Mouse (Mus musculus): ENCODE data around the gene Grm5.

The Grm5 gene

DNA sequence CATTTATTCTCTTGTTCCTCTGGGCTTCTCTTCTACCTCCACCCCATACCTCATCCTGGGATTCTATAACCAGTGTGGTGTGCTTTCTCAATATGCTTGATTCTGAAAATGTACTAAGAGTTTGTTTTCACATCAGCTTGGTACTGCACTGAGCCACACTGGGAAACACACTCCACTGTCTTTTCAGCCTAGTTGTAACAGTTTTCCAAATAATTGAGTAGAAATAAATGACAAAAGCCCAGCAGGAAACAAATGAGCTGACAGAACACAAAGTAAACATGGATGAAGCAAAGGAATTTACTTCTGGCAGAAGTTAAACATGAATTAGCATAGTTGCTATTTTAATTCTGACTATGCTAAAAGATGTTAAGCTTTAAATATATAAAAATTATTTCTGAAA, 262.1 kb downstream of the Grm5 start:
- DNase-seq (ENCODE audit: low spot score in 2 of 2) = no peak

DNA sequence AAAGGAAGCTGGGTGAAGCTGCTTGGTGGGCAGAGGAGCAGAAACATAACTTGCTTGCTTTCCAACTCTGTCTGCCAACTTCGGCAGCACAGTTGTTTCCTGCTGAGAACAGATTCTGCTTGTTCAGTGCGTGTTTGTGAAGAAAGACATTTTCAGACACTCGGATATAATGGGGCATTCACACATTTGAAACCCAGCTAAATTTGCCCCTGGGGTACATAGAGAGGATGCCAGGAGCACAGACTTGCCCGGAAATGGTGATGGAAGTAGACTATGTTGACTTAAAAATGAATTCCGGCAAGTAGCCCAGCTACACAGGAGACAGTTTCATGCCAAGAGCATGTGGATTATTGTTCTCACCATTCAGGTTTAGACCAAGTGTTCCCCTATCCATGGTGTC, 342.0 kb downstream of the Grm5 start:
- no peak for DNase-seq (ENCODE audit: low spot score in 2 of 2)

DNA sequence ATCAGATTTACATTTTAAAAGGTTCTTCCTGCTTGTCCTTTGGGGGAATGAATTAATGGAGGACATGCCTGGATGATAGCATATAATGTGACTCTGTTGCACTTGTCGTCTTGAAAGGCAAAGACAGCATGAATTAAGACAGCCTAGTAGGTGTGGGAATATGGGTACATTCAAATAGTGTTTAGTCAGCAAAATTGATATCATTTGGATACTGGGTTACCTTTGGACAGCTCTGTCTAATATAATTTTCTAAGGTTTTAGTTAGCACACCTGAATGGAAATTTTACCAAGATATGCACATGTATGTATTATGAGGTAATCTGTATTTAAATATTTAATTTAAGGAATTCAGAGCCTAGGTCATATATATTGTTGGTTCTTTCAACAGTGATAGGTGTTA, 353.4 kb downstream of the Grm5 start:
- no peak for DNase-seq (ENCODE audit: low spot score in 2 of 2)

DNA sequence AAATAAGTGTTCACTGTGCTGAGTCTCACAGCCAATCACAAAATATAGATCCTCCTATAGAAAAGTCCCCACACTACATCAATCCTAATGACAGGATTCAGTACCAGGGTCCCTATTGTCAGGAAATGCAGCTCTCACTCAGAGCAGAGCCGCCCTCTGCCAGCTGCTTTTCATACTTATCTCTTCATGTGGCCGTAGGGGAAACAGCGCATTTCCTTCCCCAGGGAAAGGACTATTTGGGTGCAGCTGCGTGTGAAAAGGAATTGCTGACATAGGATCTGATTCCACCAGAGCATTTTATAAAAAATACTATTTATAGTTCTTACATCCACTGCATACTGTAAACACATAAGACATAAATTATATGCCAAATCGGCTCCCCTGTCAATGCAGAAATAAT, 354.3 kb downstream of the Grm5 start:
- no peak for DNase-seq (ENCODE audit: low spot score in 2 of 2)

DNA sequence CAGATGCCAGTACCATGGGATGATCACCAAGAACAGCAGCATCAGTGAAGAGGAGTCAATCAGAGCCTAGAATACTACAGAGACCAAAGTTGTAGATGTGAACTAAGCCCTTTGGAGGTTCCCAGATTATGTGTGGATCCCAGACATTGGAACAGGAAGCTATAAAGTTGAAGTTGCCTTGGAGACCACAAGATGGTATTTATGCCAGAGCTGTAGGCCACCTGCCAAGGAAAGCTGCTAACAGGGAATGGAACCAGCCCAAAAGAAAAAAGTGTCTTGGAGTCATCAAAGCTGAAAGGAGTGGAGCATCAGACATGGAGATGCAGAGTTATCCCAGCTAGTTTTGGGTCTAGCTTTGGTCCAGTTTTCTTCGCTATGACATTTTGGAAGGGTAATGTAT, 366.2 kb downstream of the Grm5 start:
- no peak for DNase-seq (ENCODE audit: low spot score in 2 of 2)

DNA sequence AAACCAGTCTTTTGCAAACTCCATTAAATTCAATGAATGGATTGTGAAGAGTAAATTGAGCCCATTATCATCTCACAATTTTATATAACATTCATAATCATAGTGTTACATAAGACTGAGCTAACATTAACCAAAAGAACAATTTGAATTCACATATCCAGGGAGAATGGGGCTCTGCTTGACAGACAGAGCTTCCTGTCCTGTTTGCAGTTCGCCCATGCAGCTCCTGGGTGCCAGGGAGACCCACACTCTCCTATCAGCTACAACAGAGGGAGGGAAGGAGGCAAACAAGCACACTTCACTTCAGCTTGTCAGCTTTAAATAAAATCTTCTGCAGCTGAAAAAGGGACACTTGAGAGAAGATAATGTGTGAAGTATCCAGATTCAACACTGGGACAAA, 389.2 kb downstream of the Grm5 start:
- no peak for DNase-seq (ENCODE audit: low spot score in 2 of 2)

DNA sequence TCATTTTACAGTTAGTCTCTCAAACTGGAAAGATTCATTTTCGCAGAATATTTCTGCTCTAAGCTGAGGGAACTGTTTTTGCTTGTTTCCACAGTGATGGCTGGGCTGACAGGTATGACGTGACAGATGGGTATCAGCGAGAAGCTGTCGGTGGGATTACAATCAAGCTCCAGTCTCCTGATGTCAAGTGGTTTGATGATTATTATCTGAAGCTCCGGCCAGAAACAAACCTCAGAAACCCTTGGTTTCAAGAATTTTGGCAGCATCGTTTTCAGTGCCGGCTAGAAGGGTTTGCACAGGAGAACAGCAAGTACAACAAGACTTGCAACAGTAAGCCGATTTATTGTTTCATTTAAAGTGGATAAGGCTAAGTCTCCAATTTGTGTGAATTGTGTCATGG, 391.1 kb downstream of the Grm5 start:
- DNase-seq (ENCODE audit: low spot score in 2 of 2) = no peak

DNA sequence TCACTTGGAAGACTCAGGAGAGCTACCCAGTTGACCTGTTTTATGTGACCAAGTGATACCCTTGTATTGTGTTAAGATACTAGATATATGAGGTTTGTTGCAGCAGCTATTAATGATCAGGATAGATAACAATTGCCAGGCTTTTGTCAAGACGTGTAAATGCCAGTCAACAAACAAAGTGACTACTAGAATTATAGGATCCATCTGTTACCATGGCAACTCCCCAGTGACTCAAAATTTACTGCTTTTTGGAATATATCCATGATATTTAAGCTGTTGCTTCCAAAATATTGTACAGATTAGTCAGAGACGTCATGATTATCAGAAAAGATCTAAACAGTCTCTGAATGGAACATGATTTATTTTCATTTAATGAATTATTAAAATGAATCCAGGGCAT, 399.5 kb downstream of the Grm5 start:
- no peak for DNase-seq (ENCODE audit: low spot score in 2 of 2)

DNA sequence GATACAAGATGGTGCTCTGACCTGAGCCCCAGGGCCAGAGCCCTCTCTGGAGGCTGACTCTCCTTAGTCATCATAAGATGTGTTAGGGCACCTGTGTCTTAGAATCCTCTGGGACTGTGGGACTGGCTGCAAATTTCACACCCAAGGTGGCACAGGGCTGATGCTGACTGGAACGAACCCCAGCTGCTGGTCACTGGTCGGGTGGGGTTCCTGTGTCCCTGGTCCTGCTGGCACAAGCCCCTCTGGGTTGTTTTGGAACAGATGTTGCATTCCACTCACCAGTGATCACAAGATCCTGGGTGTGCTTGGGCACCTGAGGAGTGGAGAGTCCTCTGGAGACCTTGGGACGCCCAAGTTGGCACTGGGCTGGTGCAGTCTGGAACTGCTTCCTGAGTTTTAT, 430.5 kb downstream of the Grm5 start:
- no peak for DNase-seq (ENCODE audit: low spot score in 2 of 2)

DNA sequence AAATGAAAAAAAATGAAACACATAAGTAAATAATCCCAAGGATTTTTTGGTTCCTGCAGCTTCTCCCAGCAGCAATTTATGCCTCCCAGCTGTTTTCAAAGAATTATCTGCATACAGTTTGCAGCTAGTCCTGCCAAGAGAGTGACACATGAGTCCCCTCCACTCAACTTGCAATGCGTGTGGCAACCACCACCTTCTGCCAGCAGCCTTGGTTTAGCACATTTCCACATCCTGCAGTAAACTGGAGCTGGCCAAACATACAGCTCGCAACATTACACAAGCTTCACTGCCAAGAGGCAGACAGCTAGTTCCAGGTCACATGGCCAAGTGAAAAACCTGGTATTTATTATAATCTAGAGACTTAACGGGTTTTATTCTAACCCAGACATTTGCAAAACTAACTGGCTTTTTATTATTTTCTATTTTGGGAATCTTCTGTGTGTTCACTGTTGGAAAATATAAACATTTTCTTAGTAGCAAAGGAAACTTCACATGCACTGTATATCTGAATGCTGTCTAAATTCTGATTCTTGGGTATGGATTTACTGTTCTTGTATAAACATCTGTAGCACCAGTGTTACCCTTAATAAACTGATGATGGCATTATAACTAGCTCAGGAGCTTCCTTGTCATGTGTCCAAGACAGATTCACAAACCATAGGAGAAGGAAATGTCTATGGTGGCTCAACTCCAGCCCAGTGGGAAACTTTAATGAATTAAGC, 443.6 kb downstream of the Grm5 start:
- DNase-seq (ENCODE audit: low spot score in 2 of 2) = peak in 1 of 2 experiments; percentile 44

DNA sequence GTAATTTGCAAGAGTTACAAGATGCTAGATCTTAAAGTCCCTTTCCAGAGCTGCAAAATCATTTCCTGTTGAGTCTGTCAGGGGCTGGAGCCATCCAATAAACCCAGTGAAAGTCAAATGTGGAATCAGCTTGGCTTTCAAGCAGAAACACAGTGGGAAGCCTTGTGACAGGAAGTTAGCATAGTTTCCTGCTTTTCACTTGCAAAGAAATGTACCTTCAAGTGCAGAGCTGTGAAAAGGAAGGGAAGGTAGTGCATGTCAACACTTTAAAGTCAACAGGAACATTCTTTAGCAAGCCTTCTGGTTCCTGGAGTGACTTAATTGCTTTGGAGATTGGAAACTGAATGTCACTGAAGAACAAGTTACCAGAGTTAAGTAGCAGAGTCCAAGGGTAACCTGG, 463.4 kb downstream of the Grm5 start:
- DNase-seq (ENCODE audit: low spot score in 2 of 2) = no peak

DNA sequence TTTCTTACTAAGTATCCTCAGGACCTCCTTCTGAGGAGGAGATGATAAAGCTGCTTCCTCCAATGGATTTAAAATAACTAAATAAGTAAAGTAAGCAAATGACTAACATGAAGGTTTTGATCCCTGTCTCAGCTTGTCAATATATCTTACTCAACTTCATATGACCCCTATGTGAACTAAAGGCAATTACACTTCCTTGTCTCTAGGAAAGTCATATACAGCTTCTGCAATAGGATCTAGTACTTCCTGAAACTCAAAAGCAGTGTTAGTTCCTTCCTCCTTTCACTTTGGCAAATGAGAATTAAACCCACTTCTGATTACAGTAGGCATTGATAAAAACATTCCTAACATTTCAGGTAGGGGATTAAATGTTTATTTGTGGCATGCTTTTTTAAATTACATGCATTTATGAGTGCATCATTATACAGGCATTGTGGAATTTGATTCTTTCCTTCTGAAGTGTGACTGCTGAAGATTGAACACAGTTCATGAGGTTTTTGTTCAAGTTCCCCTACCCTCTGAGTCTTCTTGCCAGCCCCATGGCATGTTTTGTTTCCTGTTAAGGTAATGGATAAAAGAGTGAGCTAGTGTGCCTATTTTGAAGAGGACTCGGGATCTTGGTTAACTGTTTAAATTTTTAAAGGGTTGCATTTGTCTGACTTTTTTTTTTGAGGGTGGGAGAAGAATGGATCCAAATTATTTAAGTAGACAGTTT, 470.4 kb downstream of the Grm5 start:
- no peak for DNase-seq (ENCODE audit: low spot score in 2 of 2)

DNA sequence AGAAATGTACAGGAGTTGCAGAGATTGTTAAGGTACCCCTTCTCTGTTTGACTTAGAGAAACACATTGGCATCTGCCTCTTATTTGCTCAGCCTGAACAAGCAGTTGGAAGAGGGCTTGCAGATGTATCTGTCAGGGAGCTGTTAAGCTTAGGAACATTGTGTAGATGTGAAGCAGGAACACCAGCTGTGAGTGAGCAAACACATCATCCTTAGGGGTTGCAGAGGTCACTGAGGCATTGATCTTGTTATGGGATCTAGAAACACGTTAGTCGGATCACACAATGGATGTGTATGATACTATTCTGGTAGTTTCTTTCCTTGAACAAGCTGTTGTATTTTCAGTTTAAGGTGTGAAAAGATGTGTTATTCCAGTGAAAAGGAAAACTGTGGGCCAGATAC, 472.5 kb downstream of the Grm5 start:
- DNase-seq (ENCODE audit: low spot score in 2 of 2) = no peak

DNA sequence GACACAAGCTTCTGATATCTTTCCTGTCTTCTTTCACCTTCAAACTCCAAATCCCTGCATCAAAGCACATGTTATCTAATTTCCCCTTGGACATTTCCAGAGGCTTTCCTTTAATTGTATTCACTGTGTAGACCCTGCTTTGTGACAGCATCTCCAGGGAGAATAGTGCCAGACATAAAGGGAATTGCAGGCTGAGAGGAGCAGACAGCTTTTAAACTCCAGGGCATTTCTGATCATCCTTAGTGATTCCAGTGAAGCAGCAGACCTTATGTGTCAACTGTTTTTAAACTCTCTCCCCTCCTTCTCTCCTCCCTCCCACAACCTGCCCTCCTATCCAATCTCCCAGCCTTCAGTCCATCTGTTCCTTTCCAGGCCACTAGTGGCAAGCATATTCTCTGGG, 507.1 kb downstream of the Grm5 start:
- DNase-seq (ENCODE audit: low spot score in 2 of 2) = no peak

DNA sequence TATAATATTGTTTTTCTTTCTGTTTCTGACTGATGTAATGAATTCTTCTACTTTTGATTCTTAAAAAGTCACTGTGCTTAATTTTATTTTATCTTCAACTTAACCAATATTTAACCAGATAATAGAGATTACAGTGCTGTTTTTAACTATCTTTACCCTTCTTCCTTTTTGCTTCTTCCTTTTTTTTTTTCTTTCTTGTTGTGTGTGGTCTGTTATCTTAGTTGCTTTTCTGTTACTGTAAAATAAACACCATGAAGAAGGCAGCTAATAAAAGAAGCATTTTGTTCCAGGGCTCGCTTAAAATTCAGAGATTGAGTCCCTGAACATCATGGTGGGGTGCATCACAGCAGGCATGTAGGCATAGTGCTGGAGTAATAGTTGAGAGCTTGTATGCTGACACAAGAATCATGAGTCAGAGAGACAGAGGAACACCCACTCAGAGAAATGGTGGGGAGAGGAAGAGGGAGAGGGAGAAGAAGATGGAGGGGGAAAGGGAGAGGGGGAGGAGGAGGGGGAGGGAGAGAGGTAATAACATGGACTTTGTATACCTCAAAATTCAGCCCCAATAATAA, 512.7 kb downstream of the Grm5 start:
- no peak for DNase-seq (ENCODE audit: low spot score in 2 of 2)

DNA sequence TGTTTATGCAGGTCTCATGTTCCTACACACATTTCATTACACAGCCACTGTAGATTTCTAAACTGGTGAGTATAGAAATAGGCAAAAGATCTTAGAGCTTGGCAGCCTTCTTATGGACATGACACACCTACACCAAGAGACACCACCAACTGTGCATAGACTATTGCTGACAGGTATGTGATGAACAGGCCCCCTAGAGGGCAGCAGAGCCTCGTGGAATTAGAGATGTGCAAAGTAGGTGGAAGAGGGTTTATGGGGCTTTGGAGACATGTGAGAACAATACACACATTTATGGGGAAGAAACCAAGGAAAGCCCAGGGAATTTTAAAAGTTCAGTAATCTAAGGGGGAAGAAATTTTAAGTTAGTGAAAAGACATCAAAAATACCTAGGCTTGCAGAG, 513.7 kb downstream of the Grm5 start:
- DNase-seq (ENCODE audit: low spot score in 2 of 2) = peak; percentile 68 to 70

DNA sequence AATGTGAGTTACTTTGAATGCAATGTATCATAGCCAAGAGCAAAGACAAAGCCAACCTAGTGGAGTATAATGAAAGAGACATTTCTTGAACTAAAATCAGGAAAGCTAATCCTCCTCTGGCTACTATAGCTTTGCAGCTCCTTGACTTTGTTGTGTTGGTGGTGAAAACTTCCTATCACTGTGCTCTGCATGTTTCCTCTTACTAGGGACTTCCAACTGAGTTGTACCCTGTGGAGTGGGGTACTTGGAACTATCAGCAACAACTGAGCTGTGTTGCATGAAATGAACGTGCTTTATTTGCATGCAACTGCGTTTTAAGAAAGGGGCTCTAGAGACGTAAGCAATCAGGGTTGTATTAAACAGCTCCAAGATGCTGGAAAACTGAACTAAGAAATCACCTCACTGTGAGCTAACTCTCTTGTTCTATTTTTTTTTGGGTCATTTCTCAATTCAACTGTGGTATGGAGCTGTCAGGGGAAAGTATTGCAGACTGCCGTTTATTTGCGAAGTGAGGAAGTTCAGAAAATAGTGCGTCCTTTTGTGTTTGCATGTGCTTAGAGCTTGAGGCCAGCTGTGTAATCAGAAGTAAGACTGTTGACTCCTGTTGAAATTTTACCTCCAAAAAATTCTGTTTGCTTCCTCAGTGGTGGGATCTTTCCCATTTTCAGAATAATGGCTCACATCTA, 532.9 kb downstream of the Grm5 start:
- no peak for DNase-seq (ENCODE audit: low spot score in 2 of 2)

DNA sequence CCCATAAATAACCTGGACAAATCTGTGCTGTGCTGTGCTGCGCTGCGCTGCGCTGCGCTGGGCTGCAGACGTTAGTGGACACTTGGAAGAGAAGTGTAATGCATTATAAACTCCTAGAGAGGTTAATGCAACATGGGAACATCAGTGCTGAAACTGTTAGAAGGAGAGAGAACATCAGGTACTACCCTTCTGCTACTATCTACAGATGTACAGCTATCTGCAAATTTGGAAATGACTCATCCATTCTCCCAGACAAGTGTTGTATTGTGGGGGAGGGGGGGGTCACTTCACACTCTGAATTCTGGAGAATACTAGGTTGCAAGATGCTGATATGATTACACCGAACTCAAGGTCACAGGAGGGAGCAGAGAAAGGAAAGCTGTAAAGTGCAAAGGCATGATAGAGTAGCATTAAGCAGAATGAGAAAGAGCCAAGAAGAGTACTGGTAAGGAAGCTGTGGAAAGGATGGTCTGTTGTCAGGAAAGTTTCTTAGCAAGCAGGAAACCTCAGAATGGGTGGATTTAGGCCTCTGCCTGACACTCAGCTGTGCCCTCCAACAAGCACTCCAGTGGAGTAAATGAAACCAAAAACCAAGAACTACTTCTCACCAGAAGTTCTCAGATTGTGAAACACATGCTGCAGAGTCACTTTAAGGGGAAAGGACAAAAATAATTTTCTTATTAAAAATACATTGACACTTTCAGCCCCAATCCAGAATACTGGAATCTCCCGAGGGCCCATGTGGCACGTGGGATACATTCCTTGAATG, 544.3 kb downstream of the Grm5 start:
- DNase-seq (ENCODE audit: low spot score in 2 of 2) = no peak

DNA sequence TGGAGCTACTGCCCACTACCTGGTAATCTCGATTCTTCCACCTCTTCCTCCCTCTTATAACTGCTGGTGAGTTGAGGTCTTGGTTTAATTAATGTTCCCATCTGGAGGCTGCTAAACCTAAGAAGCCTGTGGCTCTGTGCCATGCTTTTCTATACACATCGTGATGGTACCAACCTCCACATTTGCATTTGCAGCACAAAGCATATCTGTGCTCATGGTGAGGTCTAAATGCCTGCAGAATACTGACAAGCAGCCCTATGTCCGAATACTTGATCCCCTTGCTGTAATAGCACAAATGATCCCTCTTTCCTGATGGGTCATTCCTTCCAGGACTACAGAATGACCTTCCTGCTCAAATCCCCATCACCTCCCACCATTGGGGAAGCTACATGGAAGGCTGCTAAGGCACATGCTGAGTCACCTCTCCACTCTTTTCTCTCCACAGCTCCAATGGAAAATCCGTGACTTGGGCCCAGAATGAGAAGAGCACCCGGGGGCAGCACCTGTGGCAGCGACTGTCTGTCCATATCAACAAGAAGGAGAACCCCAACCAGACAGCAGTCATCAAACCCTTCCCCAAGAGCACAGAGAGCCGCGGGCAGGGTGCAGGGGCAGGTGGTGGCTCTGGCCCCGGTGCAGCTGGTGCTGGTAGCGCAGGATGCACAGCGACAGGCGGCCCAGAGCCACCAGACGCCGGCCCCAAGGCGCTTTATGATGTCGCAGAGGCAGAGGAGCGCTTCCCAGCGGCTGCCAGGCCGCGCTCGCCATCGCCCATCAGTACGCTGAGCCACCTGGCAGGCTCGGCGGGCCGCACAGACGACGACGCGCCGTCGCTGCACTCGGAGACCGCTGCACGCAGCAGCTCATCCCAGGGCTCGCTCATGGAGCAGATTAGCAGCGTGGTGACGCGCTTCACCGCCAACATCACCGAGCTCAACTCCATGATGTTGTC, 545.8 kb downstream of the Grm5 start:
- DNase-seq (ENCODE audit: low spot score in 2 of 2) = no peak

DNA sequence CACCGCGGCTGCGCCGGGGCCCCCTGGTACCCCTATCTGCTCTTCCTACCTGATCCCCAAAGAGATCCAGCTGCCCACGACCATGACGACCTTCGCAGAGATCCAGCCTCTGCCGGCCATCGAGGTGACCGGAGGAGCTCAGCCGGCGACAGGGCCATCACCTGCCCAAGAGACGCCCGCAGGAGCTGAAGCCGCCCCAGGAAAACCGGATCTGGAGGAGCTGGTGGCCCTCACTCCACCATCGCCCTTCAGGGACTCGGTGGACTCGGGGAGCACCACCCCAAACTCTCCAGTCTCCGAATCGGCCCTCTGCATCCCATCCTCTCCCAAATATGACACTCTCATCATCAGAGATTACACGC, 546.5 kb downstream of the Grm5 start:
- no peak for DNase-seq (ENCODE audit: low spot score in 2 of 2)

All from urinary bladder, postnatal 36 days (tissue).